Mouse (Mus musculus): ENCODE results near the gene Frem3. TPM values are rescaled to one million over a fixed set of nuclear protein-coding genes. Genes with fewer than 3 reads are reported as not detected.
A peak's percentile ranks its signal among the peaks of the same experiment; 100 is the strongest.
"Not testable (repeated sequence)": the region's sequence is repeated elsewhere in the genome, so short reads cannot be mapped to it uniquely, and the experiment has no call there.

Gene Frem3
- polyA plus RNA-seq, 1 experiment from 2014 or later, result 0.16 TPM

DNA sequence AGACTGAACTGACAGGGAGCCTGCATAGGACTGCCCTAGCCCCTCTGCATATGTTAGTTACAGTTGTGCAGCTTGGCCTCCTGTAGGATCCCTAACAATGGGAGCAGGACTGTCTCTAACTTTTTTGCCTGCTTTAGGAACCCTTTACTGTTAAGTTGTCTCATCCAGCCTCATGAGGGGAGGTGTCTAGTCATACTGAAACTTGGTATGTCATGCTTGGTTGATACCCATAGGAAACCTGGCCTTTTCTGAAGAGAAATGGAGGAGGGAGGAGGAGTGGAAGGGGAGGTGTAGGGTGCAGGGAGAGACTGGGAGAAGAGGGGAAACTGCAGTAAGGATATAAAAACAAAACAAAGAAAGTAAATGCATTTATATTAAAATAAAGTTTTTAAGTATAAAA, 121.4 kb downstream of the Frem3 start:
- Histone ChIP-seq H3K4me3 (no peak overlapping the region), H3K9me3 (no peaks in the 10 kb centered on the region), H3K27ac (replicated peaks) (no peak overlapping the region), H3K4me1 (replicated peaks) (no peaks in the 10 kb centered on the region), H3K27me3 (no peaks in the 10 kb centered on the region), H3K36me3 (peaks cover 51% of the 10 kb centered on the region), H3K4me2 (no peak overlapping the region), H3K9ac (no peak overlapping the region)
- no peak for ATAC-seq (ENCODE audit: low FRiP score, low read depth)

DNA sequence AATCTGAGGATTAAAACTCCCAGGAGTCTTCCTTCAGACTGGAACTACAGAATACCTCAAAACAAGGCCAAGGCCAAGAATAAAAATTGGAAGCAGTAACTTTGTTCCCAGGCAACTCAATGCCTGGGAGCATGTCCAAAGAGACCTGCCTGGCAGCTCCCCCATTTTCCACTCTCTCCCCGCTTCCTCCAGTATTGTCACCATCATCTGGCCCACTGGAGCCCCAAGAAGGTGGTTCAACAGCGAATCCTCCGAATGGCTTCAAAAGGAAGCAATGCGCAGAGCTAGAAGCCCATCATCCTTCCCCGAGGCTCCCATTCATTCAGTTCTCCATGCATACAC, 127.1 kb downstream of the Frem3 start:
- Histone ChIP-seq H3K4me3 (peak overlapping the region; percentile 97), H3K4me1 (replicated peaks) (peaks cover 8% of the 10 kb centered on the region), H3K27ac (replicated peaks) (peak overlapping the region; percentile 95), H3K4me2 (peak overlapping the region; percentile 78), H3K27me3 (no peaks in the 10 kb centered on the region), H3K9ac (peak overlapping the region; percentile 88), H3K36me3 (peaks cover 17% of the 10 kb centered on the region), H3K9me3 (no peaks in the 10 kb centered on the region)
- 0% methylated on average over 5 of the region's 5 CpGs for WGBS
- ATAC-seq (ENCODE audit: low FRiP score, low read depth), result peak; percentile 10; the same call in 1 of the 2 replicates

DNA sequence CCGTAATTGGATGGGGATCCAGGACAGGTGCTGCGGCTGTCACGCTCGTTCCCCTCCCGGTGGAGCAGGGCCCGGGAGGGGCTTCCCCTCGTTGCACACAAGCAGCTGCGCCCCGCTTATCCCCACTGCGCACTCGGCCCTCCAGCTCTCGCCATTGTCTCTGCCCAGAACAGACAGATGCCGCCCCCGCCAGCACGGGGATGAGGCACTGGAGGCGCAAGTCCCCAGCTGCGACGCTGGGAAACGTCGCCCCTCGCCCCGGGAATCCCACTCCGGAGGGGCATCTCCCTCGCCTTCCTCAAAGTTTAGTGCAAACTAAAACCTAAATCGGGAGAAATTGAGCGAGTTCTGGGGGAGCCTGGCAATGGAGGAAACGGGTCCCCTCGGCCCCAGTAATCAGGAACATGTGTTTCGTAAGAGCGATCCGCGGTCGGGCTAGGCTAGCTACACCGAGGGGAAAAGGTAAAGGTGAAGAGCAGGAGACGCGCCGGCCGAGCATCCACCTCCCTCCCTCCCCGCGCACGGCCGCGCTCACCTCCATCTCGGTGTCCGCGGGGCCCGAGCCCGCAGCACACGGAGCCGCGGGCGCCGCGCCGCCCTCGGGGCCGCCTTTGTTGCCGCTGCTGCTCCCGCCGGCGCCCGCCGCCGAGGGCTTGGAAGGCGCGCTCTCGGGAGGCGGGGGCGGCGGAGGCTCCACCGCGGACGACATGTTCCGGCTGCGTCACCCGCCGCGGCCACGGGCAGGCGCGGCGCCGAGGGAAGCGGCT, 127.7 kb downstream of the Frem3 start:
- Histone ChIP-seq H3K4me3 (peak overlapping the region; percentile 97), H3K4me2 (peak overlapping the region; percentile 78), H3K4me1 (replicated peaks) (peaks cover 8% of the 10 kb centered on the region), H3K27ac (replicated peaks) (peak overlapping the region; percentile 95), H3K27me3 (no peaks in the 10 kb centered on the region), H3K36me3 (peaks cover 14% of the 10 kb centered on the region), H3K9ac (peak overlapping the region; percentile 88), H3K9me3 (no peaks in the 10 kb centered on the region)
- peak; percentile 76 for ATAC-seq (ENCODE audit: low FRiP score, low read depth)
- under 1% methylated on average over 53 of the region's 84 CpGs for WGBS

DNA sequence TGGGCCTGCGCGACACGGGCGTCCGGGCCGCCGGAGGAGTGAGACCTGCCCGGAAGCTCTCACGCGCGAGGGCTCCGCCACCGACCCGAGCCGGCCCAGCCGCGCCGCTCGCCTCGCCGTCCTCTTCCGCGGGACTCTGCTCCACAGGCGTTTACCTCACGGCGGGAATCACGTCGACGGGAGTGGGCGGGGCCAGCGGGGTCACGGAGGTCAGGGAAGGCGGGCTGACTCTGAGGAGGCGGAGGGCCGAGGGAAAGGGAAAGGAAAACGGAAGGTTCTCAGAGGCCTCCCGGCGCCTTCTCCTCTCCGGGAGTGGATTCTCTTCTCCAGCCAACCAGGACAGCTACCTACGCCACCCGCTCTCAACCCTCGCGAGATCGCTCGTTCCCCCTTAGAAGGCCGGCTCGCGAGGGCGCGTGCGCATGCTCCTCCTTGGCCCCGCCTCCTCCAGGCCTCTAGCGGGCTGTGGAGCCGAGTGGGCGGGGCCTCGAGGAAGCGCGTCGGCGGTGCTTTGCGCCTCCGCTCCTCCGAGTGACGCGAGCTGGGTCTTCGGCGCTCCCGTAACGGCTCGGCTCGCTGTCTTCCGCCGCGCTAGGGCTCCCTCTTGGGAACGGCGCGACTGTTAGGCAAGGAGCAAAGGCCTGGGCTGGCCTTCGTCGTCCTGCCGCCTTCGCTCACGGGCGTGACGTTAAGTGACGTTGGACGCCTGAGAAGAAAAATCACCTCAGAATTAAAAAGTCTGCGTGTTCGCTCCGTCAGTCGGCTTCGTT, 128.5 kb downstream of the Frem3 start, which contains the start of gene Smarca5:
Gene Smarca5, minus strand, starts transcription at position 343 of the 770 bp plus-strand sequence.
- Histone ChIP-seq H3K27ac (replicated peaks) (peak within 1 kb of the TSS; percentile 95), H3K4me3 (peak within 1 kb of the TSS; percentile 97), H3K9ac (peak within 1 kb of the TSS; percentile 88), H3K4me2 (peak within 1 kb of the TSS; percentile 78)
- not testable (repeated sequence) for H3K36me3 ChIP-seq; H3K9me3 ChIP-seq; H3K4me1 ChIP-seq (replicated peaks); H3K27me3 ChIP-seq
- under 1% methylated on average over 84 of the region's 91 CpGs for WGBS
- ATAC-seq (ENCODE audit: low FRiP score, low read depth), result peak; percentile 96

DNA sequence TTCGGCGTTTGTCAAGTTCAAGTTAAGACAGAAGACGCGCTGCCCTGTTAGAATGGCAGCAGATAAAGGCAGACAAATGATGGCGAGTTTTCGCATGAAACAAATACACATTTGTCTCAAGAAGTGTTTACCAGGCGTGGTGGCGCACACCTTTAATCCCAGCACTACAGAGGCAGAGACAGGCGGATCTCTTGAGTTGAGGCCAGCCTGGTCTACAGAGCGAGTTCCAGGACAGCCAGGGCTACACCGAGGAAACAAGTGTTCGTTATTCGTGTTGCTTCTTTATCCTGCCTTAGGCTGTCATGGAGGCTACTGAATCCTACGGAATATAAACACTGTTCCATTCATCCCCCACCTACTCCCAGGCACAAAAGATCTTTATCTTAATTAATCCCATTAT, 129.1 kb downstream of the Frem3 start:
- Histone ChIP-seq H3K4me3 (peak overlapping the region; percentile 97), H3K9ac (peak overlapping the region; percentile 70), H3K9me3 (no peaks in the 10 kb centered on the region), H3K27me3 (no peaks in the 10 kb centered on the region), H3K27ac (replicated peaks) (peak overlapping the region; percentile 95), H3K4me1 (replicated peaks) (peaks cover 8% of the 10 kb centered on the region), H3K36me3 (peaks cover 7% of the 10 kb centered on the region), H3K4me2 (peak overlapping the region; percentile 67)
- WGBS, result 12% methylated on average over 14 of the region's 14 CpGs
- ATAC-seq (ENCODE audit: low FRiP score, low read depth), result peak; percentile 51

Other genes with a start within 250 kb of the Frem3 start
- gene Gypa, start 117.3 kb upstream of the Frem3 start, polyA plus RNA-seq (2015; fragmentation: Nextera tagmentation; extraction: Ambion mirVana), result 3.1 and 4.6 TPM in 2 replicates
- 49.7 and 54.9 TPM in 2 replicates for gene Smarca5, start 128.4 kb downstream of the Frem3 start, polyA plus RNA-seq (2015; fragmentation: Nextera tagmentation; extraction: Ambion mirVana)

Measured in hindbrain, embryonic 15.5 days (tissue).